Mouse (Mus musculus) macrophage (primary cell): ENCODE data around the gene Mrtfb. TPM values are rescaled to one million over a fixed set of nuclear protein-coding genes. Genes with fewer than 3 reads are reported as not detected.
"Not testable (repeated sequence)": the region's sequence is repeated elsewhere in the genome, so short reads cannot be mapped to it uniquely, and the experiment has no call there.

Experiments
- H3K27ac ChIP-seq: fragments of 350-480 bp; formaldehyde crosslinking; 2 replicates; pipeline ENCODE4 v1.9.0; 2021
- H3K36me3 ChIP-seq: fragments of 350-480 bp; formaldehyde crosslinking; 2 replicates; pipeline ENCODE4 v1.9.0; 2021; ENCODE audit errors: inconsistent target
- H3K4me3 ChIP-seq: fragments of 350-480 bp; formaldehyde crosslinking; 2 replicates; pipeline ENCODE4 v1.9.0; 2021; ENCODE audit errors: inconsistent target
- H3K79me2 ChIP-seq: fragments of 350-480 bp; formaldehyde crosslinking; 2 replicates; pipeline ENCODE4 v1.9.0; 2021; ENCODE audit errors: inconsistent target
- WGBS: methylation state at CpG from one replicate; pipeline ENCODE4 v1.1.7; 2026; ENCODE audit warnings: inconsistent platforms; ENCODE audit not compliant: missing documents; 5-methylcytosine and 5-hydroxymethylcytosine counted together
- polyA plus RNA-seq: library from polyadenylated mRNA; stranded (reverse); fragments of 250-400 nt; gene quantifications from 3 replicates; pipeline ENCODE4 v1.2.4, GENCODE M21; 2018; ENCODE audit warnings: inconsistent platforms

Mrtfb gene
- polyA plus RNA-seq, 1 experiment from 2014 or later = 27.0 TPM

DNA sequence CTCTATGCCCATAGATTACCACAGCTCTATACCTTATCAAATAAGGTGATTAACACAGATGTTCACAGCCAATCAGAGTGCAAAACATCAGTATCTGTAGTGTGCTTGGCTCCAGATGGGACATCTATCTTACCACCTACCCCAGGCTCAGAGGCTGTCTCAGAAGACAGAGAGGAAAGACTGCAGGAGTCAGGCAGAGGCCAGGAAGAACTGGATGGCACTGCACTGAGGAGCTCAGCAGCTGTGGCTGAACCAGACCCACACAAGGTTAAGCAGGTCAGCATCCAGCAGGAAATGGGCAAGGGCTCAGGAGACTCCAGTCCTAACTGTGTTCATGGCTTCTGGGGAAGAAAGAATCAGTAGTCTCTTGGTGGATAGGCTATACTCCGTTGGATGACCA, 55.1 kb downstream of the Mrtfb start:
- peaks cover 61% of the 10 kb centered on the region; the same call in 1 of the 2 replicates for H3K79me2 ChIP-seq
- WGBS = 100% methylated on average over 1 of the region's 1 CpGs
- H3K27ac ChIP-seq = no peak overlapping the region
- H3K4me3 ChIP-seq = no peak overlapping the region
- H3K36me3 ChIP-seq = no peaks in the 10 kb centered on the region; the same call in 1 of the 2 replicates

DNA sequence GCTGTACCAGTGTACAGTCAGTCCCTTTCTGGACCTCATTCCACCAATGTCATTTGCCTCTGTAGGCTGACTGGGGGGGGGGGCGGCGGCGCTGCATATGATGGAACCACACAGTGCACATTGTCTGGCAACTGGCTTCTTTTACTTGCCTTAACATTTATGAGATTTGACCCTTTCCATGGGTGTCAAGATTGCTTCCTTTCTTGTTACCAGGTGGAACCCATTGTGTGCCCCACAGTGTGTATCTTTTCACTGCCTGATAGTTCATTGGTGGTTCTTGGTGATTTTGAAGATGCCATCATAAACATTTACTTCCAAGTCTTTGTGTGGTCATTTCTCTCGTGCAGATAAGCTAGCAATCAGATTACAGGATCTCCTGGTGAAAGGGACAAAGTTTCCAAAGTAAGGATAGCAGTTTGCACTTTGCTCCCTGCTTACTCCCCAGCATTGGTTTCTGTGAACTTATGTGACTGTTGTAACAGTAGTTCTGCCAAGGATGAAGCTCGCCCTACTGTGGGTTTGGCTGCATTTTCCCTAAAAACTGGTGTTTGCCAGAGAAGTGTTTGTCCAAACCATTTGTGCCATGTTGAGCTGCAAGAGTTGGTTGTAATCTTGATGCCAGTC, 56.9 kb downstream of the Mrtfb start:
- H3K79me2 ChIP-seq = peaks cover 49% of the 10 kb centered on the region; the same call in 1 of the 2 replicates
- H3K36me3 ChIP-seq = no peaks in the 10 kb centered on the region; the same call in 1 of the 2 replicates
- H3K4me3 ChIP-seq = no peak overlapping the region
- H3K27ac ChIP-seq = no peak overlapping the region
- WGBS = 96% methylated on average over 5 of the region's 5 CpGs

DNA sequence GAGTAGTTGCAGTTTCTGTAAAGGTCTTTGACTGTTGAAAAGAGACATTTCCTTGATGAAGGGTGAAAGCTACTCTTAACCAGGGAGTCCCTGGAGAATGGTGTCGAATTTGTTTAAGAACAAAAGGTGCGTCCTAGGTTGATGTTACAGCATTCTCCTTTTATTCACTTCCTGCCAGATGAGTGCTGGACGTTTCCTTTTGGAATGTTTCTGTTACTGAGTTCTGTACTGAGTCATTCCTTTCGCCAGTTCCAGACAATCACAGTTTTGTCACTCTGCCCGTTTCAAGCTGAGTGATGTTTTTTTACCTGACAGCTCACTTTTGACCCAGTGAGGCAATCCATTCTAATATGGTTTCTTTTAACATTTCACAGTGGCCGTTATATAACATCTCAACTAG, 67.5 kb downstream of the Mrtfb start:
- H3K36me3 ChIP-seq = peaks cover 13% of the 10 kb centered on the region
- WGBS = 88% methylated on average over 6 of the region's 6 CpGs
- peaks cover 21% of the 10 kb centered on the region; the same call in 1 of the 2 replicates for H3K79me2 ChIP-seq
- no peak overlapping the region for H3K4me3 ChIP-seq
- no peak overlapping the region for H3K27ac ChIP-seq

DNA sequence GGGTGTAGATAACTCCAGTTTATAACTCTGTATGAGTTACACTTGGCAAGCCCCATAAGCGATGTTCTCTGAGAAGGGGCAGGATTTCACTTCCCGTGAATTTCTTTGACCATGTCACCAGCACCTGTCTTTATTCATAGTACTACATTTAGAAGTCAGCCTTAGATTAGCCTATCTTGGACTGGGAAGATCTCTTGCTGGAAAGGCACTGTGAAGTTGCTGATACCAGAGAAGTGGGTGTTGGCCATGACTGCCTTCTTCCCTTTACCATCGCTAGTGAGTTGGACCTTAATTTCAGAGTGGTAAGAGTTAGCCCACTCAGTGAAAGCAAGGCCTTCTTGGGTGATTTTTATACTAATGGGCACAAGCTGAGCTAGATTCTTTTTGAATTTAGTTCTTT, 70.3 kb downstream of the Mrtfb start:
- peaks cover 13% of the 10 kb centered on the region for H3K36me3 ChIP-seq
- H3K27ac ChIP-seq = no peak overlapping the region
- no peak overlapping the region for H3K4me3 ChIP-seq
- 94% methylated on average over 3 of the region's 3 CpGs for WGBS
- peaks cover 5% of the 10 kb centered on the region; the same call in 1 of the 2 replicates for H3K79me2 ChIP-seq

DNA sequence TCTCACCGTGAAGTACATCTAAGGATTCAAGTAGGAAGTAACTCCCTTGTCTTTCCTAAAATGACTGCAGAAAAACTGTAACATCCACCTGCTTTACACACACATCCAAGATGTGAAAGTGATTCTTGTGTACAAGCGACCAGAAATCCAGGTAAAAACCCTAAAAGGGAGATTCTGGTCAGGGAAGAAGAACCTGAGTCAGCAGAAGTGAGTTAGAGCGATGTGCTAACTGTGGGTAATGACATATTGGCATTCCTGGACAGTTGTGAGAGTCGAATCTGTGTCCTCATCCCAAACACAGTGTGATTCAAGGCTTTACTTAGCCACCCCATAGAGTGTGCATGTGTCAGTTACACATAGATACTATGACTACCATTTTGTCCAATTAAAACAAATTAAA, 72.4 kb downstream of the Mrtfb start:
- H3K36me3 ChIP-seq = peaks cover 20% of the 10 kb centered on the region
- no peak overlapping the region for H3K4me3 ChIP-seq
- H3K79me2 ChIP-seq = peaks cover 2% of the 10 kb centered on the region; the same call in 1 of the 2 replicates
- no peak overlapping the region for H3K27ac ChIP-seq
- WGBS = 90% methylated on average over 4 of the region's 4 CpGs

DNA sequence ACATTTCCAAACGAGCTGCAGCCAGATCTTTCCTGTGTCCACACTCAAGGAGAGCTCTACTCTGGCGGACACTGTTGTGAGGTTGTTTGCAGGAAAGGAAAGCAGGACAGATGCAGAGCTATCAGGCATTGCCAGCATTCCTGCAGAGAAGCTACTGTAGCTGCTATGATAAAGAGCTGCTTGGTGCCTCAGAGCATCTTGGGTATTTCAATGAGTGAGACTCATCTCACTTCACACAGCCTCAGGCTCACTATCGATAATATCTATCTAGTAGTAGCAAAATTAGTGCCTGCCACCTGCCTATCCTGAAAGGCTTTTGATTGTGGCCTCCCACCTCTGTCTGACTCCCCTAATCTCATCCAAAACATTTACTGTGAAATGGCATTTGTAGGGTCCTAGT, 73.4 kb downstream of the Mrtfb start:
- H3K36me3 ChIP-seq = peaks cover 20% of the 10 kb centered on the region

DNA sequence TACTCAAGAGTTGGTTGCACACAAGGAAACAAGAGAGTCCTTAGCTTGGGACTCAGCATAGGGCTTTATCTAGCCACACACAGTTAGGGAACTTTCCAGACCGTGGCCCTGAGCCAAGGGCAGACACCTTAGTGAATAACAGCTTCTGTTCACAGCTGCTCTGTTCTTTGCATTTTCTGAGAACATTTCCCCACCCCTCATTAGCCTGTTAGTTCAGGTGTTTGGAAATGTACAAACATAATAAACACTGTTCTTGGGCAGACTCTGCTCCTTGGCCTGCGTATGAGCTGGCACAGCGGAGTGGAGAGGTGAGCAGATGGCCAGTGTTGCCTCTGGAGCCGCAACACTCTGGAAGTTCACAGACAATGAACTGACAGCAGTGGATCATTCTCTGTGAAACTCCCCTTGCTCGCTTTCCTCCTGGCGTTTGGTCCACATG, 74.0 kb downstream of the Mrtfb start:
- H3K4me3 ChIP-seq = no peak overlapping the region
- H3K36me3 ChIP-seq = peaks cover 20% of the 10 kb centered on the region
- H3K79me2 ChIP-seq = no peaks in the 10 kb centered on the region
- WGBS = 85% methylated on average over 6 of the region's 6 CpGs
- no peak overlapping the region for H3K27ac ChIP-seq

More for the DNA sequence above, 73.4 kb downstream of the Mrtfb start:
- Histone ChIP-seq H3K4me3 (no peak overlapping the region), H3K27ac (no peak overlapping the region), H3K79me2 (no peaks in the 10 kb centered on the region; the same call in 1 of the 2 replicates)
- 100% methylated on average over 3 of the region's 3 CpGs for WGBS

DNA sequence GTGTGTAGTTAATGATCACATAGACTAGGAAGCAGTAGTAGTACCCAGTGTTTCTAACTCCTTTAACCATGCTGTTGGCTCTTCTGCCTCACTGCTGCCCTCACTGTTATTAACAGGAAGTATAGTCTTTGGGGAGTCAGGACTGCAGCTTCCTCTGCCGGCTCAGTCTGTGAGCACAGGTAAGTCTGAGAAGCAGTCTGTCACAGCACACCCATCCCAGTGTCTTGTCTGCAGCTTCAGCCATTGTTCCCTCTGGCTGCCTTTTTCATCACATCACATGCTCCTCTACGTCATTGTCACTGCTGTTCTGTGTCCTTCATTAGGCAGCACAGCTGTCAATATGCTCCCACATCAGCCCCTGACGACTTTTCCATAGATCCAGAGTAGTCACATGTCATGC, 75.6 kb downstream of the Mrtfb start:
- WGBS = 63% methylated on average over 3 of the region's 3 CpGs
- H3K4me3 ChIP-seq = no peak overlapping the region
- peaks cover 14% of the 10 kb centered on the region for H3K36me3 ChIP-seq
- no peaks in the 10 kb centered on the region for H3K79me2 ChIP-seq
- no peak overlapping the region for H3K27ac ChIP-seq

DNA sequence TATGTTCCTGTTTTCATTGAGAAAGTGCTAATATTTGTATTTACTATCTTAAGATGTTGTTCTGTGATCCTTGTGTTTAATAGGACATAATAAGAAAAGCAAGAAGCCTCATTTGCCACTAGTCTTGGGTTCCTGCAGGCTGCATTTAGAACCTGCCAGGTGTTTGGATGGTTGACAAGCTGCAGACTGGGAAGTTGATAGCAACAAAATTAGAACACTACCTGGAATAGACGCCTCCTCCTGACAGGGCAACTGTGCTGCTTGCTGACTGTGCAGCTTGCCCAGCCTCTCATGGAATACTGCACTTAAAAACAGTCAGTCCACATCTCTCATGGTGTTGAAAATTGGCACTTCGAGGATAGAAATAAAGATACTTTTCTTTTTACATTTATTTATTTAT, 76.3 kb downstream of the Mrtfb start:
- H3K4me3 ChIP-seq = no peak overlapping the region
- no peak overlapping the region for H3K27ac ChIP-seq
- WGBS = 89% methylated on average over 2 of the region's 2 CpGs
- H3K36me3 ChIP-seq = peaks cover 8% of the 10 kb centered on the region; the same call in 1 of the 2 replicates
- H3K79me2 ChIP-seq = no peaks in the 10 kb centered on the region

DNA sequence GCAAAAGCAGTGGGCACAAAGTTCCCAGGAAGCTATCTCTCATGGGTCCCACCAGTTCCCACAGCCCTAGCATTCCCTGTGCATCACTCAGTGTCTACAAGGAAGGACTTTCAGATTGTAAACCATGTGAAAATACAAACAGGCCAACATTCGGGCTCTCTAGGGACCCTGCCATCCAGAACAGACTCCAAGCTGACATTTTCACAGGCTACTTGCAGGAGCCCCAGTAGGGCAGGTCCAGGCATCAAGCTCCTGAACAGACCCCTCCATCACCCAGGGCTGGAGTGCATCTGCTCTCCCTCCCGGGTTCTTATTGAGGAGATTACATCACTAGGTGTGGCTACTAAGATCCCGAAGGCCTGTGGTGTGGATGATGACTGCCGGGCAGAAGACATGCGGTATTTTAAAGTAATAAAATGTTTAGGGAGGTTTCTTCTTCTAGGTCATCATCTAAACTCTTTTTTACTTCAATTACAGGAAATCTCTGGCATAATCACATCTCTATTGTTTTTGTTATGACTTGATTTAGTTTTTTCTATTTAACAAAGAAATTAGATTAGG, 77.6 kb downstream of the Mrtfb start:
- Histone ChIP-seq H3K4me3 (no peak overlapping the region), H3K79me2 (no peaks in the 10 kb centered on the region), H3K27ac (no peak overlapping the region), H3K36me3 (0 out of 2 replicates have a peak, but pooled peaks cover 6% of the 10 kb centered on the region)
- WGBS = 98% methylated on average over 5 of the region's 5 CpGs

DNA sequence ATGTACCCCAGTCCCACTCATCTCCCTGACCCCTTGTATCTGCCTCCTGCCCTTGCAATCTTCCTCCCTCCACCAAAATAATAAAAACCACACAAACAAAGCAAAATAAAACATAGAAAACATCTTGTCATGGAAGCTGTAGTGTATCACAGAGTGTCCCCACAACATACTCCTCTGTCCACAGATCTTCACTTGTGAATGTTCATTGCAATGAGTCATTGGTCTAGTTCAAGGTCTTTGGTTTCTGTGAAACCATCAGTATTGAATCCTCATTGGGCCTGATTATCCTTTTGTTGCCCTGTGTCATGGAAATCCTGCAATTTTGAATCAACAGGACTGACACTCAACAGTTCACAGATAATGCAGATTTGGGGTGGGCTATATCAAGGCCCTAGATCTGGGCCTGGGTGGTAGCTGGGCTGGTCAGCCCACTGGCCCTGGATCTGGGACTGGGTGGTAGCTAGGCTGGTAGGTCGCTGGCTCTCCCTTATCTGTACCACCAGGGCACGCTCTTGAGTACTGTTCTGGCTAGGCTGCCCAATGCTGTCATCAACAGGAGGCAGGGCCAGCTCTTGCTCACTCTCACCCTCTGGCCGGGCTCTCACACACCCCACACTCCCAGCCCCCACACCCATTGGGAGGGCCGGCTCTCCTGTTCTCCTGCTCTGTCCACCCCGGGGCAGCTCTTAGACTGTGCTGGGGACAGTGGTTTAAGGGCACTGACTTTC, 80.4 kb downstream of the Mrtfb start:
- peak overlapping the region; percentile 31 for H3K27ac ChIP-seq
- H3K79me2 ChIP-seq = no peaks in the 10 kb centered on the region
- WGBS = 98% methylated on average over 5 of the region's 5 CpGs
- 0 out of 2 replicates have a peak, but pooled peaks cover 6% of the 10 kb centered on the region for H3K36me3 ChIP-seq
- H3K4me3 ChIP-seq = no peak overlapping the region

DNA sequence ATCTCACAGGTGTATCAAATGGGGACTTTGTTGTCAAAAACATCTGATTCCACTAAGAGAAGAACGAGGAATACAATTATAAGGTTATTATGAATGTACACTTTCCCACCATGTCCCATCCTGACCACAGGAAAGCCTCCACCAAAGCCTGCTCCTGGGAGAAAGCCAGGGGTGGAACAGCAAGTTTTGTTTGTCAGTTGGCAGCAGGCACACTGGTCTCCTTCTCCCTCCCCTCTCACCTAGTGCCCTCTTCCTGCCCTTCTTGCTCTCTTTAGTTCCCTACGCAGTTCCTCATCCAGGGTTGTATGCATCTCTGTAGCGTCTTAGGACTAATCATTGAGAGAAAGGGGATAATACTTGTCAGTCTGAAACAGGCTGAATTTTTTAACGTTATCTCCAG, 81.8 kb downstream of the Mrtfb start:
- H3K27ac ChIP-seq = 0 out of 2 replicates have a peak overlapping the region, but pooled peaks have one; percentile 31
- no peak overlapping the region for H3K4me3 ChIP-seq
- H3K79me2 ChIP-seq = no peaks in the 10 kb centered on the region
- 0 out of 2 replicates have a peak, but pooled peaks cover 5% of the 10 kb centered on the region for H3K36me3 ChIP-seq
- 86% methylated on average over 4 of the region's 4 CpGs for WGBS

DNA sequence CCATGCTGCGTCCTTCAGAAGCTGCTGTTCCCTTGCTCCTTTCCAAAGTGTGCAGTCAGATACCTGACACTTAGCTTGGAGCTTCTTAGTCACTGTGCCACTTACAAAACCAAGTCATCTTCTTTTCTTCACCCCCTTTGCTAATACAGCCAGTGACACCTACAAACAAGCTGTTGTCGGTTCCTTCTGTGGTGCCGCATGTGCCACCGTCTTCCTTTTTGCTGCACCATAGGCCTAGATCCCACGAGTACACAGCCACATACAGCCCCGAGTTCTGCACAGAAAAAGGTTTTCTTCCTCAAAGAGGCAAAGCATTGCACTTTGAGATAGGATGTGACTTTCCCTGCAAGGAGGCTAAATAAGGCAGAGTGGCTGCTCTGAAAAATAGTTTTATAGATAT, 83.2 kb downstream of the Mrtfb start:
- no peaks in the 10 kb centered on the region; the same call in 1 of the 2 replicates for H3K36me3 ChIP-seq
- WGBS = 98% methylated on average over 6 of the region's 6 CpGs
- no peak overlapping the region for H3K27ac ChIP-seq
- H3K79me2 ChIP-seq = no peaks in the 10 kb centered on the region
- no peak overlapping the region for H3K4me3 ChIP-seq

DNA sequence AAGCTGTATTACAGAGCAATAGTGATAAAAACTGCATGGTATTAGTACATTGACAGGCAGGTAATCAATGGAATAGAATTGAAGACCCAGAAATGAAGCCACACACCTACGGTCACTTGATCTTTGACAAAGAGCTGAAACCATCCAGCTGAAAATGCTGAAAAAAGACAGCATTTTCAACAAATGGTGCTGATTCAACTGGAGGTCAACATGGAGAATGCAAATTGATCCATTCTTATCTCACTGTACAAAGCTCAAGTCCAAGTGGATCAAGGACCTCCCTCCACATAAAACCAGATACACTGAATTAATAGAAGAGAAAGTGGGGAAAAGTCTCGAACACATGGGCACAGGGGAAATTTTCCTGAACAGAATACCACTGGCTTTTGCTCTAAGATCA, 89.5 kb downstream of the Mrtfb start:
- not testable (repeated sequence) for H3K4me3 ChIP-seq, H3K36me3 ChIP-seq, H3K79me2 ChIP-seq, H3K27ac ChIP-seq
- 100% methylated on average over 2 of the region's 2 CpGs for WGBS

DNA sequence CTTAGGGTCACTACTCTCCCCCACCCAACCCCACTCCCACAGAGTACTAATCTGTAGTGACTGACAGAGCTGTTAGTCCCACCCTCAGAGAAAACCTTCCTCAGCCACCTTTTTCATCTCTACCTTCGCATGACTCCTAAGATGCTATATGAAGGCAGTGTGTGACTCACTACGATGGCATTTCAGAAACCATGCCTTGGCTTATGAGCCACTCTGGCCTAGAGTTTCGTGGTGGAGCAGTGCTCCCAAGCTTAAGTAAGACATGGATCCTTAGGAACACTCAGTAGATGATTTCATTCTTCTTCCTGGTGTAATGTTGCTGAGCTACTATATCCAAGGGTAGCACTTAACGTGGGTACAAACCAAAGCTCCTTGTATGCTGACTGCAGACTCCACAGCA, 94.4 kb downstream of the Mrtfb start:
- 97% methylated on average over 4 of the region's 4 CpGs for WGBS
- Histone ChIP-seq H3K27ac (no peak overlapping the region), H3K4me3 (no peak overlapping the region), H3K36me3 (no peaks in the 10 kb centered on the region), H3K79me2 (no peaks in the 10 kb centered on the region)
